Mouse (Mus musculus) left cerebral cortex, postnatal 10 days (tissue): ENCODE results near the gene Fbxo22. TPM values are rescaled to one million over a fixed set of nuclear protein-coding genes. Genes with fewer than 3 reads are reported as not detected.

Source experiments
- DNase-seq, 2 experiments: peaks; one replicate each; pipeline ENCODE4 v3.0.0; 2021 to 2022; ENCODE audit warnings: low spot score in 2 of 2, mixed read lengths in 1 of 2; ENCODE audit errors: extremely low spot score in 1 of 2
- intact Hi-C: fragments of 180-260 bp; cut with DNase I; formaldehyde crosslinking; loops from one replicate; pipeline ENCODE4 v1.15.1; 2025
- total RNA-seq, 2 experiments: library from RNA; stranded (reverse); gene quantifications; 2 replicates each; pipeline ENCODE4 v1.2.3; 2021

The Fbxo22 gene
- 10 to 100 TPM; 47.5 to 48.6 TPM for total RNA-seq

DNA sequence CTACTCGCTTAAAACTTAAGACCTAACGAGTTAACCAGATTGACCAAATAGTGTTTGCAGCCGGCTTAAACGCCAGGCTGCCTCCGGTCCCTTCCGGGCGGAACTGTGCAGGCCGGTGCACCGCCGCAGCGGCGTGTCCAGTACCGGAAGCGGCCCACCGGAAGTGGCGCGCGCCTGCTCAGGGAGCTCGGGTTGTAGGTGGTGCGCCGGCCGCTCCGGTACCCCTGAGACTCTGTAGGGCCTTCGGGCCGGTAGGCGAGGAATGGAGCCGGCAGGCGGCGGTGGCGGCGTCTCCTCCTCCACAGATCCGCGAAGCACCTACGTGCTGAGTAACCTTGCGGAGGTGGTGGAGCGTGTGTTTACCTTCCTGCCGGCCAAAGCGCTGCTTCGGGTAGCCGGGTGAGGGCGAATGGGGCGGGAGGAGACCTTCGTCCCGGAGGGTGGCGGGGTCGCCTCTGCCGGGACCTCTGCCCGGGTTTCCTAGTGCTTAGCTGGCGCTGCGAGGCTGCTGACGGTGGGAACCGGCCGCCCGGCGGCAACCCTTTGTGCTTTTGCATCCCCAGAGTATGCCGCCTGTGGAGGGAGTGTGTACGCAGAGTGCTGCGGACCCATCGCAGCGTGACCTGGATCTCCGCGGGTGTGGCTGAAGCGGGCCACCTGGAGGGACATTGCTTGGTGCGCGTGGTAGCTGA lies at the start of gene Fbxo22:
Gene Fbxo22 (plus strand): TSS at position 136 of the 692 bp plus-strand sequence.
- intact Hi-C loops = no loop called here
- DNase-seq = peak; percentile 73 to 93

GRCm38 (mm10) chr9:55170655-55171412 lies 37.9 kb upstream of the Fbxo22 start:
- no peak for DNase-seq
- intact Hi-C loops = no loop called here

DNA sequence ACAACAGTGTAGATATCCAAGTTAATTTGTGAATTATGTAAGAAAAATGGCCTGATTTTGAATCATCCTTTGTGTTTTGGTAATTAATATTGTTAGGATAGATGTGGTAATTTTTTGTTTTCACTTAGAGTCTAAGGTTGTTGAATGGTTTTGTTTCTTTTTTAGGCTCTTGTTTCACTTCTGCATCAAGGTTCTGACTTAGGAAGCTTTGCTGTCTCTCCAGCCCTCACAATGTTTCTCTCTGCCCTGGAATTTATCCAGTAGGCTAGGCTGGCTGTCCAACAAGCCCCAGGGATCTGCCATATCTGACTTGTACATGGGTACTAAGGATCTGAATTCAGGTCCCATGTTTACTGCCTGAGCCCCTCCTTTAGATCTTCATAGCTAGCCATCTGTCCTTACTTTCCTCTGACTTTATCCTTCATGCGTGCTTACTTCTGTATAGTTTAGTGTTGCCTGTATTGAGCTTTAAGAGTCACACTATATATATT lies 36.5 kb upstream of the Fbxo22 start:
- DNase-seq = no peak
- intact Hi-C loops = no loop called here

GRCm38 (mm10) chr9:55174235-55174634 lies 34.5 kb upstream of the Fbxo22 start:
- intact Hi-C loops = no loop called here
- DNase-seq = no peak

GRCm38 (mm10) chr9:55195876-55196275 lies 12.8 kb upstream of the Fbxo22 start:
- intact Hi-C loops = no loop called here
- no peak for DNase-seq

- no peak for DNase-seq
- intact Hi-C loops = no loop called here
Observed at GRCm38 (mm10) chr9:55198260-55198659, 10.5 kb upstream of the Fbxo22 start.

- peak in 1 of 2 experiments; percentile 31 for DNase-seq
- intact Hi-C loops = no loop called here
Observed at GRCm38 (mm10) chr9:55199348-55199747, 9.4 kb upstream of the Fbxo22 start.

DNA sequence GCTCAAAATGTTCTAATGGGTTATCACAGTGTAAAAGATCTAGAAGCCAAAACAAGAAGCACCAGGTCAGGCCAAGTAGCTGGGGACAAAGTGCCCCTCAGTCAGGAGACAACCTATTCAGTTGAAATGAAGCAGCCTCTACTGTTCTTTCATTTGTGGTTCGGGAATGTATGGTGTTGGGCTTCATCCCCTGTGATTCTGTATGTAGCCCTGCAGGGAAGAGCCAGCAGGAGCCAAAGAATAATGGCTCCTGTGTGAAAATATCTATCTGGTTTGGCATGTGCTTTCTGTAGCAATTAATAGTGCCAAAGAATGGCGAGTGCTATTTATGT lies 301 bp upstream of the Fbxo22 start:
- no peak for DNase-seq
- intact Hi-C loops = no loop called here

- intact Hi-C loops = no loop called here
- DNase-seq = no peak
Observed at GRCm38 (mm10) chr9:55211611-55212010, 2.9 kb downstream of the Fbxo22 start.

DNA sequence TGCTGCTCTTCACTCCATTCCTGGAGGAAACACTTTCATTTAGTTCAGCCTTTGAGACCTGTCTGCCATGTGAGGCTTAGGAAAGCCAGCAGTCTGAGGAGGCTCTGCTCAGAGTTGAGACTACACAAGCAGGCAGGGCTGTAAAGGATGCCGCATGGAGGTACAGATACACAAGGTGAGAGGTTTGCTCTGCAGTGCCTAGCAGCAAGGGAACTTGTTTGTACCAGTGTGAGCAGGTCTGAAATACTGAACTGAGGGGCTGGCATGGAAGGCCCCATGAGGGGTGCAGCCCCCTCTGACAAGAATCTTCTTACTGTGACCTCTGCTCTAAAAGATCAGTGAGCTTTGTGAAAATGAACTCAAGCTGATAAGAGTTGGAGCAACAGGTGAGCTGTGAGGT lies 4.7 kb downstream of the Fbxo22 start:
- no peak for DNase-seq
- intact Hi-C loops = no loop called here

- intact Hi-C loops = no loop called here
- DNase-seq = no peak
Observed at GRCm38 (mm10) chr9:55215056-55215455, 6.3 kb downstream of the Fbxo22 start.

DNA sequence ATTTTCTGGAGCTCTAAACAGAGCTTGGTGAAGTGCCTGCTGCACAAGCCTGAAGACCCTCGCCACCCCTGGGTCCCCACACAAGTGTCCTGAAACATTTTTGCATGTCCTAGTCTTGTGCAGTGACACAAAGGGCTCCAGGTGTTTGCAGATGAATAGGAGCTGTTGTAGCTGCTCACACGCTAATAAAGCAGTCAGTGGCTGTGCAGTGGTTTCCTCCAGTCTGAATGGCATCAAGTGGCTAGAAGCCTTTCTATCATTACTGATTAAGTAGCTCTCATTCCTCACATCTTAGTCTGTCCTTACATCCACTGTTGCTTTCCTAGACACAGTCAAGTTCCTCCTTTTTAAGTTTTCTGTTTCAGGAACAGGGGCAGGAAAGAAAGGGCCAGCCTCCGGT lies 6.9 kb downstream of the Fbxo22 start:
- intact Hi-C loops = no loop called here

DNA sequence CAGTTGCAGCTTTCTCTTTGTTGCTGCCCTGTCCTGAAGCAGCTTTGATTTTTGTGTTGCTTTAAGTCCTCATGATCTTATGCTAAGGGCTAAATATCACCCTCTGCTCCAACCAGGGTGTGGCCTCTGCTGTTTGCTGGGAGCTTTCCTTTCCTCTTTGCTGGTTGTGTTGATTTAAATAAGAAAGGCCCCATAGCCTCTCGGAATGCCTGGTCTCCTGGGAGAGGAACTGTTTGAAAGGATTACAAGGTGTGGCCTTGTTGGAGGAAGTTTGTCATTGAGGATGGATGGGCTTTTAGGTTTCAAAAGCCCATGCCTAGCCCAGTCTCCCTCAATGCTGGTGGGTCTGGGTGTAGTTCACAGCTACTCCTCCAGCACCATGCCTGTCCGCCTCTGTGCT lies 7.4 kb downstream of the Fbxo22 start:
- no peak for DNase-seq
- intact Hi-C loops = no loop called here

More for the DNA sequence above, 6.9 kb downstream of the Fbxo22 start:
- DNase-seq = no peak

- no peak for DNase-seq
- intact Hi-C loops = no loop called here
Observed at GRCm38 (mm10) chr9:55217381-55217780, 8.7 kb downstream of the Fbxo22 start.

- intact Hi-C loops = loop anchor here (5.0 kb wide), 1 partner anchor 87 kb away; no protein-coding TSS in a partner anchor
- DNase-seq = no peak
Observed at GRCm38 (mm10) chr9:55225165-55225737, 16.5 kb downstream of the Fbxo22 start.

GRCm38 (mm10) chr9:55226251-55226650 lies 17.5 kb downstream of the Fbxo22 start:
- intact Hi-C loops = loop anchor here (5.0 kb wide), 1 partner anchor 86 kb away; no protein-coding TSS in a partner anchor
- peak in 1 of 2 experiments; percentile 58 for DNase-seq

DNA sequence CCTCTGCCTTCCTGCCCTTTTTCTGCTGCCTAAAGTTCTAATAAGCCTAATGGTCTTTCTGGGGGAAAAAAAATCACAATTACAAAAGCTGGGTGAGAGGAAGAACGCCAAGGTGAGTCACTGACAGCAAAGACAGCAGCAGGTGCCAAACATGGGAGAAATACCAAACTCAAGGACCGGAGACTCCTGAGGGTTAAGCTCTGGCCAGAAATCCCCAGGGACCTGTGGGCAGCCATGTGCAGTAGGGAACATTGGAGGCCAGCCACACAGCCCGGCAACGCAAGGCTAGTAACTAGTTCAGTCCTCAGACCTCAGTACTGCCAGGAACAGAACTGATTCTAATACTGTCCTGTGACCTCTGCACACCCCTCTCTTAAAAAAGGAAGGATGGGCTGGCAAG lies 19.4 kb downstream of the Fbxo22 start:
- no peak for DNase-seq
- intact Hi-C loops = loop anchor here (5.0 kb wide), 1 partner anchor 84 kb away; no protein-coding TSS in a partner anchor

- intact Hi-C loops = loop anchor here (5.0 kb wide), 1 partner anchor 83 kb away; no protein-coding TSS in a partner anchor
- DNase-seq = no peak
Observed at GRCm38 (mm10) chr9:55229010-55229409, 20.3 kb downstream of the Fbxo22 start.

GRCm38 (mm10) chr9:55231544-55231943 lies 22.8 kb downstream of the Fbxo22 start:
- no peak for DNase-seq
- intact Hi-C loops = no loop called here

- DNase-seq = no peak
- intact Hi-C loops = no loop called here
Observed at GRCm38 (mm10) chr9:55232110-55232509, 23.4 kb downstream of the Fbxo22 start.
